Mouse (Mus musculus): ENCODE measurements around the gene Sdhb. TPM values are rescaled to one million over a fixed set of nuclear protein-coding genes. Genes with fewer than 3 reads are reported as not detected.

Gene Sdhb
- polyA plus RNA-seq, 1 experiment from 2014 or later, result 412 TPM

- Histone ChIP-seq H3K9ac (no peak overlapping the region), H3K4me1 (peaks cover 9% of the 10 kb centered on the region), H3K9me3 (peaks cover 4% of the 10 kb centered on the region; the same call in 1 of the 2 replicates), H3K4me3 (no peak overlapping the region), H3K36me3 (peaks cover 73% of the 10 kb centered on the region), H3K4me2 (no peak overlapping the region), H3K27ac (no peak overlapping the region), H3K27me3 (no peaks in the 10 kb centered on the region)
- whole genome bisulfite sequencing, result 75% methylated on average over 13 of the region's 13 CpGs
- no peak for ATAC-seq (ENCODE audit: insufficient number of reproducible peaks, insufficient read depth, low FRiP score, low TSS enrichment, low read depth)
Measured at GRCm38 (mm10) chr4:141005983-141006382, 45.0 kb downstream of the Sdhb start.

- Histone ChIP-seq H3K27me3 (no peaks in the 10 kb centered on the region), H3K4me2 (no peak overlapping the region), H3K9ac (no peak overlapping the region), H3K4me3 (no peak overlapping the region), H3K4me1 (peaks cover 29% of the 10 kb centered on the region), H3K27ac (no peak overlapping the region), H3K9me3 (peaks cover 4% of the 10 kb centered on the region; the same call in 1 of the 2 replicates), H3K36me3 (peaks cover 63% of the 10 kb centered on the region)
- no peak for ATAC-seq (ENCODE audit: insufficient number of reproducible peaks, insufficient read depth, low FRiP score, low TSS enrichment, low read depth)
- WGBS, result 92% methylated on average over 8 of the region's 8 CpGs
Measured at GRCm38 (mm10) chr4:141008028-141008427, 47.0 kb downstream of the Sdhb start.

- peak within 1 kb of the TSS; percentile 73 for H3K4me3 ChIP-seq
- 8% methylated on average over 7 of the region's 7 CpGs for WGBS
- peak within 1 kb of the TSS; percentile 97 for H3K27ac ChIP-seq
- peaks cover 4% of the 10 kb centered on the region; the same call in 1 of the 2 replicates for H3K9me3 ChIP-seq
- H3K4me2 ChIP-seq, result peak within 1 kb of the TSS; percentile 92
- no peaks in the 10 kb centered on the region for H3K27me3 ChIP-seq
- no peak for ATAC-seq (ENCODE audit: insufficient number of reproducible peaks, insufficient read depth, low FRiP score, low TSS enrichment, low read depth)
- peak within 1 kb of the TSS; percentile 96 for H3K9ac ChIP-seq
- peaks cover 63% of the 10 kb centered on the region for H3K36me3 ChIP-seq
- H3K4me1 ChIP-seq, result peaks cover 46% of the 10 kb centered on the region
Measured at GRCm38 (mm10) chr4:141010118-141010517, 49.1 kb downstream of the Sdhb start, which contains the start of gene Mfap2. Mfap2 (plus strand) TSS chr4:141010418.

- 0% methylated on average over 18 of the region's 26 CpGs for WGBS
- peak; percentile 78 for ATAC-seq (ENCODE audit: insufficient number of reproducible peaks, insufficient read depth, low FRiP score, low TSS enrichment, low read depth)
- Histone ChIP-seq H3K4me3 (peak overlapping the region; percentile 73), H3K27ac (peak overlapping the region; percentile 97), H3K9me3 (peaks cover 4% of the 10 kb centered on the region; the same call in 1 of the 2 replicates), H3K36me3 (peaks cover 63% of the 10 kb centered on the region), H3K4me2 (peak overlapping the region; percentile 92), H3K27me3 (no peaks in the 10 kb centered on the region), H3K4me1 (peaks cover 50% of the 10 kb centered on the region), H3K9ac (peak overlapping the region; percentile 96)
Measured at GRCm38 (mm10) chr4:141010526-141010925, 49.5 kb downstream of the Sdhb start.

GRCm38 (mm10) chr4:141010941-141011429 is 50.0 kb downstream of the Sdhb start:
- Histone ChIP-seq H3K27ac (peak overlapping the region; percentile 97), H3K27me3 (no peaks in the 10 kb centered on the region), H3K36me3 (peaks cover 63% of the 10 kb centered on the region), H3K9ac (peak overlapping the region; percentile 96), H3K4me3 (peak overlapping the region; percentile 73), H3K4me1 (peaks cover 51% of the 10 kb centered on the region), H3K9me3 (peaks cover 4% of the 10 kb centered on the region; the same call in 1 of the 2 replicates), H3K4me2 (peak overlapping the region; percentile 92)
- no peak for ATAC-seq (ENCODE audit: insufficient number of reproducible peaks, insufficient read depth, low FRiP score, low TSS enrichment, low read depth)
- under 1% methylated on average over 17 of the region's 17 CpGs for WGBS

- Histone ChIP-seq H3K4me2 (peak overlapping the region; percentile 92), H3K27ac (peak overlapping the region; percentile 97), H3K36me3 (peaks cover 63% of the 10 kb centered on the region), H3K9ac (peak overlapping the region; percentile 96), H3K4me3 (peak overlapping the region; percentile 73), H3K9me3 (peaks cover 4% of the 10 kb centered on the region; the same call in 1 of the 2 replicates), H3K4me1 (peaks cover 54% of the 10 kb centered on the region), H3K27me3 (no peaks in the 10 kb centered on the region)
- 18% methylated on average over 14 of the region's 14 CpGs for WGBS
- no peak for ATAC-seq (ENCODE audit: insufficient number of reproducible peaks, insufficient read depth, low FRiP score, low TSS enrichment, low read depth)
Measured at GRCm38 (mm10) chr4:141011556-141012328, 50.7 kb downstream of the Sdhb start.

- no peak for ATAC-seq (ENCODE audit: insufficient number of reproducible peaks, insufficient read depth, low FRiP score, low TSS enrichment, low read depth)
- H3K4me3 ChIP-seq, result peak overlapping the region; percentile 73
- no peaks in the 10 kb centered on the region for H3K27me3 ChIP-seq
- H3K4me1 ChIP-seq, result peaks cover 62% of the 10 kb centered on the region
- 78% methylated on average over 10 of the region's 10 CpGs for WGBS
- H3K4me2 ChIP-seq, result peak overlapping the region; percentile 92
- H3K27ac ChIP-seq, result peak overlapping the region; percentile 97
- peak overlapping the region; percentile 96; the same call in 1 of the 2 replicates for H3K9ac ChIP-seq
- H3K36me3 ChIP-seq, result peaks cover 64% of the 10 kb centered on the region
- H3K9me3 ChIP-seq, result no peaks in the 10 kb centered on the region
Measured at GRCm38 (mm10) chr4:141012558-141012957, 51.6 kb downstream of the Sdhb start.

- 68% methylated on average over 8 of the region's 8 CpGs for WGBS
- no peak overlapping the region for H3K4me2 ChIP-seq
- H3K9me3 ChIP-seq, result no peaks in the 10 kb centered on the region
- H3K36me3 ChIP-seq, result peaks cover 69% of the 10 kb centered on the region
- H3K9ac ChIP-seq, result 0 out of 2 replicates have a peak overlapping the region, but pooled peaks have one; percentile 46
- no peak for ATAC-seq (ENCODE audit: insufficient number of reproducible peaks, insufficient read depth, low FRiP score, low TSS enrichment, low read depth)
- no peak overlapping the region for H3K4me3 ChIP-seq
- H3K27me3 ChIP-seq, result no peaks in the 10 kb centered on the region
- peaks cover 68% of the 10 kb centered on the region for H3K4me1 ChIP-seq
- 0 out of 2 replicates have a peak overlapping the region, but pooled peaks have one; percentile 9 for H3K27ac ChIP-seq
Measured at GRCm38 (mm10) chr4:141014114-141014513, 53.1 kb downstream of the Sdhb start.

- H3K27ac ChIP-seq, result peak overlapping the region; percentile 33; the same call in 1 of the 2 replicates
- H3K36me3 ChIP-seq, result peaks cover 75% of the 10 kb centered on the region
- 93% methylated on average over 11 of the region's 11 CpGs for WGBS
- H3K9ac ChIP-seq, result no peak overlapping the region
- no peak overlapping the region for H3K4me3 ChIP-seq
- no peak for ATAC-seq (ENCODE audit: insufficient number of reproducible peaks, insufficient read depth, low FRiP score, low TSS enrichment, low read depth)
- no peaks in the 10 kb centered on the region for H3K9me3 ChIP-seq
- no peaks in the 10 kb centered on the region for H3K27me3 ChIP-seq
- peaks cover 71% of the 10 kb centered on the region for H3K4me1 ChIP-seq
- no peak overlapping the region for H3K4me2 ChIP-seq
Measured at GRCm38 (mm10) chr4:141014856-141015255, 53.9 kb downstream of the Sdhb start.

- H3K4me1 ChIP-seq, result peaks cover 71% of the 10 kb centered on the region
- H3K27ac ChIP-seq, result peak overlapping the region; percentile 33; the same call in 1 of the 2 replicates
- ATAC-seq (ENCODE audit: insufficient number of reproducible peaks, insufficient read depth, low FRiP score, low TSS enrichment, low read depth), result no peak
- no peak overlapping the region for H3K9ac ChIP-seq
- H3K4me3 ChIP-seq, result no peak overlapping the region
- no peaks in the 10 kb centered on the region for H3K9me3 ChIP-seq
- H3K36me3 ChIP-seq, result peaks cover 75% of the 10 kb centered on the region
- H3K4me2 ChIP-seq, result no peak overlapping the region
- WGBS, result 74% methylated on average over 7 of the region's 7 CpGs
- no peaks in the 10 kb centered on the region for H3K27me3 ChIP-seq
Measured at GRCm38 (mm10) chr4:141015356-141015755, 54.4 kb downstream of the Sdhb start.

- 76% methylated on average over 9 of the region's 9 CpGs for WGBS
- no peak for ATAC-seq (ENCODE audit: insufficient number of reproducible peaks, insufficient read depth, low FRiP score, low TSS enrichment, low read depth)
- no peaks in the 10 kb centered on the region for H3K9me3 ChIP-seq
- no peak overlapping the region for H3K9ac ChIP-seq
- peaks cover 75% of the 10 kb centered on the region for H3K36me3 ChIP-seq
- peaks cover 77% of the 10 kb centered on the region for H3K4me1 ChIP-seq
- H3K27ac ChIP-seq, result peak overlapping the region; percentile 73
- H3K4me2 ChIP-seq, result no peak overlapping the region
- no peaks in the 10 kb centered on the region for H3K27me3 ChIP-seq
- H3K4me3 ChIP-seq, result no peak overlapping the region
Measured at GRCm38 (mm10) chr4:141016311-141016710, 55.3 kb downstream of the Sdhb start.

Measured in embryonic facial prominence, embryonic 13.5 days (tissue).